Mouse (Mus musculus): ENCODE measurements at regions not wholly inside any gene's neighbourhood (a gene's known extent, or its start where the extent isn't known, plus 50 kb on each side); places are given as distances from the start of the nearest gene placed in this dataset.

- no peak overlapping the region for H3K27ac ChIP-seq (ENCODE audit: insufficient read depth, low read length)
- no peak overlapping the region for H3K4me3 ChIP-seq (ENCODE audit: low read depth, low read length)
- TF ChIP-seq POLR2A (IDR thresholded peaks at IDR 0.05; ENCODE audit: insufficient read depth, low read length) (no peak), EP300 (IDR thresholded peaks at IDR 0.05; ENCODE audit: insufficient read depth, low read depth, low read length) (no peak), CTCF (IDR thresholded peaks at IDR 0.05; ENCODE audit: low read depth, low read length) (no peak)
- no peaks in the 10 kb centered on the region for H3K27me3 ChIP-seq (ENCODE audit: control insufficient read depth, insufficient read depth, low read length, poor library complexity, severe bottlenecking)
- no peak overlapping the region for H3K9ac ChIP-seq (ENCODE audit: low read depth, poor library complexity, severe bottlenecking)
- H3K36me3 ChIP-seq (ENCODE audit: control insufficient read depth, insufficient read depth, low read length, poor library complexity, severe bottlenecking), result no peaks in the 10 kb centered on the region
- no peaks in the 10 kb centered on the region for H3K4me1 ChIP-seq (ENCODE audit: control insufficient read depth, insufficient read depth, low read length)
- H3K9me3 ChIP-seq (replicated peaks; ENCODE audit: control insufficient read depth, insufficient read depth, low read length, poor library complexity, severe bottlenecking), result no peaks in the 10 kb centered on the region
Observed at GRCm38 (mm10) chr15:5495954-5496353, 252.0 kb upstream of the Ptger4 start.

GRCm38 (mm10) chr15:5504502-5504901, 260.5 kb upstream of the Ptger4 start:
- H3K9me3 ChIP-seq (replicated peaks; ENCODE audit: control insufficient read depth, insufficient read depth, low read length, poor library complexity, severe bottlenecking), result 0 out of 2 replicates have a peak, but pooled peaks cover 2% of the 10 kb centered on the region
- no peak overlapping the region for H3K27ac ChIP-seq (ENCODE audit: insufficient read depth, low read length)
- H3K36me3 ChIP-seq (ENCODE audit: control insufficient read depth, insufficient read depth, low read length, poor library complexity, severe bottlenecking), result no peaks in the 10 kb centered on the region
- TF ChIP-seq POLR2A (IDR thresholded peaks at IDR 0.05; ENCODE audit: insufficient read depth, low read length) (no peak), CTCF (IDR thresholded peaks at IDR 0.05; ENCODE audit: low read depth, low read length) (no peak), EP300 (IDR thresholded peaks at IDR 0.05; ENCODE audit: insufficient read depth, low read depth, low read length) (no peak)
- no peak overlapping the region for H3K9ac ChIP-seq (ENCODE audit: low read depth, poor library complexity, severe bottlenecking)
- no peaks in the 10 kb centered on the region for H3K27me3 ChIP-seq (ENCODE audit: control insufficient read depth, insufficient read depth, low read length, poor library complexity, severe bottlenecking)
- no peaks in the 10 kb centered on the region for H3K4me1 ChIP-seq (ENCODE audit: control insufficient read depth, insufficient read depth, low read length)
- H3K4me3 ChIP-seq (ENCODE audit: low read depth, low read length), result no peak overlapping the region

GRCm38 (mm10) chr15:5506848-5507544, 263.0 kb upstream of the Ptger4 start:
- Histone ChIP-seq H3K36me3 (ENCODE audit: control insufficient read depth, insufficient read depth, low read length, poor library complexity, severe bottlenecking) (no peaks in the 10 kb centered on the region), H3K4me3 (ENCODE audit: low read depth, low read length) (no peak overlapping the region), H3K27ac (ENCODE audit: insufficient read depth, low read length) (no peak overlapping the region), H3K9ac (ENCODE audit: low read depth, poor library complexity, severe bottlenecking) (no peak overlapping the region), H3K4me1 (ENCODE audit: control insufficient read depth, insufficient read depth, low read length) (no peaks in the 10 kb centered on the region), H3K27me3 (ENCODE audit: control insufficient read depth, insufficient read depth, low read length, poor library complexity, severe bottlenecking) (no peaks in the 10 kb centered on the region), H3K9me3 (replicated peaks; ENCODE audit: control insufficient read depth, insufficient read depth, low read length, poor library complexity, severe bottlenecking) (0 out of 2 replicates have a peak, but pooled peaks cover 2% of the 10 kb centered on the region)
- TF ChIP-seq CTCF (IDR thresholded peaks at IDR 0.05; ENCODE audit: low read depth, low read length) (no peak), POLR2A (IDR thresholded peaks at IDR 0.05; ENCODE audit: insufficient read depth, low read length) (no peak), EP300 (IDR thresholded peaks at IDR 0.05; ENCODE audit: insufficient read depth, low read depth, low read length) (no peak)

GRCm38 (mm10) chr15:5507545-5507913, 263.5 kb upstream of the Ptger4 start:
- Histone ChIP-seq H3K27me3 (ENCODE audit: control insufficient read depth, insufficient read depth, low read length, poor library complexity, severe bottlenecking) (no peaks in the 10 kb centered on the region), H3K9ac (ENCODE audit: low read depth, poor library complexity, severe bottlenecking) (no peak overlapping the region), H3K9me3 (replicated peaks; ENCODE audit: control insufficient read depth, insufficient read depth, low read length, poor library complexity, severe bottlenecking) (0 out of 2 replicates have a peak, but pooled peaks cover under 1% of the 10 kb centered on the region), H3K4me1 (ENCODE audit: control insufficient read depth, insufficient read depth, low read length) (no peaks in the 10 kb centered on the region), H3K27ac (ENCODE audit: insufficient read depth, low read length) (no peak overlapping the region), H3K4me3 (ENCODE audit: low read depth, low read length) (no peak overlapping the region), H3K36me3 (ENCODE audit: control insufficient read depth, insufficient read depth, low read length, poor library complexity, severe bottlenecking) (no peaks in the 10 kb centered on the region)
- TF ChIP-seq EP300 (IDR thresholded peaks at IDR 0.05; ENCODE audit: insufficient read depth, low read depth, low read length), result no peak
- TF ChIP-seq CTCF (IDR thresholded peaks at IDR 0.05; ENCODE audit: low read depth, low read length), result no peak
- no peak for TF ChIP-seq POLR2A (IDR thresholded peaks at IDR 0.05; ENCODE audit: insufficient read depth, low read length)

GRCm38 (mm10) chr15:5510056-5510455, 266.1 kb upstream of the Ptger4 start:
- Histone ChIP-seq H3K36me3 (ENCODE audit: control insufficient read depth, insufficient read depth, low read length, poor library complexity, severe bottlenecking) (no peaks in the 10 kb centered on the region), H3K9ac (ENCODE audit: low read depth, poor library complexity, severe bottlenecking) (no peak overlapping the region), H3K4me1 (ENCODE audit: control insufficient read depth, insufficient read depth, low read length) (no peaks in the 10 kb centered on the region), H3K9me3 (replicated peaks; ENCODE audit: control insufficient read depth, insufficient read depth, low read length, poor library complexity, severe bottlenecking) (no peaks in the 10 kb centered on the region), H3K4me3 (ENCODE audit: low read depth, low read length) (no peak overlapping the region), H3K27me3 (ENCODE audit: control insufficient read depth, insufficient read depth, low read length, poor library complexity, severe bottlenecking) (no peaks in the 10 kb centered on the region), H3K27ac (ENCODE audit: insufficient read depth, low read length) (no peak overlapping the region)
- TF ChIP-seq CTCF (IDR thresholded peaks at IDR 0.05; ENCODE audit: low read depth, low read length), result no peak
- no peak for TF ChIP-seq EP300 (IDR thresholded peaks at IDR 0.05; ENCODE audit: insufficient read depth, low read depth, low read length)
- no peak for TF ChIP-seq POLR2A (IDR thresholded peaks at IDR 0.05; ENCODE audit: insufficient read depth, low read length)

- Histone ChIP-seq H3K27me3 (ENCODE audit: control insufficient read depth, insufficient read depth, low read length, poor library complexity, severe bottlenecking) (no peaks in the 10 kb centered on the region), H3K4me3 (ENCODE audit: low read depth, low read length) (no peak overlapping the region), H3K4me1 (ENCODE audit: control insufficient read depth, insufficient read depth, low read length) (no peaks in the 10 kb centered on the region), H3K9ac (ENCODE audit: low read depth, poor library complexity, severe bottlenecking) (no peak overlapping the region), H3K36me3 (ENCODE audit: control insufficient read depth, insufficient read depth, low read length, poor library complexity, severe bottlenecking) (no peaks in the 10 kb centered on the region), H3K9me3 (replicated peaks; ENCODE audit: control insufficient read depth, insufficient read depth, low read length, poor library complexity, severe bottlenecking) (no peaks in the 10 kb centered on the region), H3K27ac (ENCODE audit: insufficient read depth, low read length) (no peak overlapping the region)
- TF ChIP-seq CTCF (IDR thresholded peaks at IDR 0.05; ENCODE audit: low read depth, low read length) (no peak), EP300 (IDR thresholded peaks at IDR 0.05; ENCODE audit: insufficient read depth, low read depth, low read length) (no peak), POLR2A (IDR thresholded peaks at IDR 0.05; ENCODE audit: insufficient read depth, low read length) (no peak)
Observed at GRCm38 (mm10) chr15:5511046-5511445, 267.1 kb upstream of the Ptger4 start.
